Mouse (Mus musculus): ENCODE data around the gene Aco2.

DNA sequence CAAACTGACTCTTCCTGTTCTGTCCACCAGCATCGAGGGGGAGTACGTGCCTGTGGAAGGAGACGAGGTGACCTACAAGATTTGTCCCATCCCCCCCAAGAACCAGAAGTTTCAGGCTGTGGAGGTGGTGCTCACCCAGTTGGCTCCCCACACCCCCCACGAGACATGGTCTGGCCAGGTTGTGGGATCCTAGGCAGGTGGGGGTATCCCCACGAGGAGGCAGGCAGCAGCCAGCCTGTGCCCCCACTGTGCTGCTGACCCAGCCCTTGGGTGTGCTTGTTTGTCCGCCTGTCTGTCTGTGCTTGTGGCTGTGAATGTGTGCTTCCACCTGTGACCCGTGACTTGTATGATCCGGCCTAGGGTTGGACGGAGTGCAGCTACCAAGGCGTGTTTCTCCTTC is 77.0 kb downstream of the Aco2 start:
- TF ChIP-seq CTCF (IDR thresholded peaks at IDR 0.05; ENCODE audit: low read depth, low read length) = no peak
- TF ChIP-seq EP300 (IDR thresholded peaks at IDR 0.05; ENCODE audit: insufficient read depth, low read depth, low read length) = no peak
- TF ChIP-seq POLR2A (IDR thresholded peaks at IDR 0.05; ENCODE audit: insufficient read depth, low read length) = no peak

Data from ES-Bruce4 (cell line).